Mouse (Mus musculus) heart, embryonic 10.5 days (tissue): ENCODE results near the gene Cgref1. TPM values are rescaled to one million over a fixed set of nuclear protein-coding genes. Genes with fewer than 3 reads are reported as not detected.
A peak's percentile ranks its signal among the peaks of the same experiment; 100 is the strongest.

Experiments
- DNase-seq: peaks from one replicate; pipeline ENCODE4 v3.0.0-alpha.2; 2017; ENCODE audit warnings: low spot score
- H3K27ac ChIP-seq: fragments of 300-500 bp; sonication (generic); 2 replicates; pipeline ENCODE4 v1.5.1; 2016; ENCODE audit warnings: mild to moderate bottlenecking
- H3K27me3 ChIP-seq: fragments of 300-500 bp; sonication (generic); 2 replicates; pipeline ENCODE4 v1.6.1; 2016; ENCODE audit warnings: mild to moderate bottlenecking; ENCODE audit not compliant: poor library complexity, insufficient read depth, severe bottlenecking
- H3K36me3 ChIP-seq: fragments of 300-500 bp; sonication (generic); 2 replicates; pipeline ENCODE4 v1.6.1; 2016; ENCODE audit warnings: mild to moderate bottlenecking, moderate library complexity
- H3K4me1 ChIP-seq: fragments of 300-500 bp; sonication (generic); 2 replicates; pipeline ENCODE4 v1.6.1; 2016; ENCODE audit warnings: mild to moderate bottlenecking
- H3K4me3 ChIP-seq: fragments of 300-500 bp; sonication (generic); 2 replicates; pipeline ENCODE4 v1.5.1; 2016; ENCODE audit warnings: mild to moderate bottlenecking, moderate library complexity
- H3K9me3 ChIP-seq: fragments of 300-500 bp; sonication (generic); 2 replicates; pipeline ENCODE4 v1.6.1; 2016; ENCODE audit warnings: mild to moderate bottlenecking, moderate library complexity
- WGBS: fragments of 180-500 bp; shearing (Covaris S2); methylation state at CpG from one replicate; pipeline ENCODE4 v1.1.7; 2016; 5-methylcytosine and 5-hydroxymethylcytosine counted together
- polyA plus RNA-seq: library from polyadenylated mRNA; unstranded; fragments of >200 nt; fragmentation: Nextera tagmentation; extraction: Ambion mirVana; gene quantifications from 2 replicates; pipeline ENCODE4 v1.2.1, GENCODE M21; 2016

The Cgref1 gene
- polyA plus RNA-seq, 1 experiment from 2014 or later, result 6.0 TPM

- H3K4me3 ChIP-seq, result no peak overlapping the region
- H3K27me3 ChIP-seq, result peaks cover 20% of the 10 kb centered on the region
- no peak for DNase-seq
- WGBS, result 95% methylated on average over 2 of the region's 2 CpGs
- no peaks in the 10 kb centered on the region for H3K9me3 ChIP-seq
- H3K36me3 ChIP-seq, result no peaks in the 10 kb centered on the region
- H3K4me1 ChIP-seq, result peaks cover 9% of the 10 kb centered on the region; the same call in 1 of the 2 replicates
- H3K27ac ChIP-seq, result no peak overlapping the region
Measured at GRCm38 (mm10) chr5:30943004-30943403, 2.4 kb downstream of the Cgref1 start.

DNA sequence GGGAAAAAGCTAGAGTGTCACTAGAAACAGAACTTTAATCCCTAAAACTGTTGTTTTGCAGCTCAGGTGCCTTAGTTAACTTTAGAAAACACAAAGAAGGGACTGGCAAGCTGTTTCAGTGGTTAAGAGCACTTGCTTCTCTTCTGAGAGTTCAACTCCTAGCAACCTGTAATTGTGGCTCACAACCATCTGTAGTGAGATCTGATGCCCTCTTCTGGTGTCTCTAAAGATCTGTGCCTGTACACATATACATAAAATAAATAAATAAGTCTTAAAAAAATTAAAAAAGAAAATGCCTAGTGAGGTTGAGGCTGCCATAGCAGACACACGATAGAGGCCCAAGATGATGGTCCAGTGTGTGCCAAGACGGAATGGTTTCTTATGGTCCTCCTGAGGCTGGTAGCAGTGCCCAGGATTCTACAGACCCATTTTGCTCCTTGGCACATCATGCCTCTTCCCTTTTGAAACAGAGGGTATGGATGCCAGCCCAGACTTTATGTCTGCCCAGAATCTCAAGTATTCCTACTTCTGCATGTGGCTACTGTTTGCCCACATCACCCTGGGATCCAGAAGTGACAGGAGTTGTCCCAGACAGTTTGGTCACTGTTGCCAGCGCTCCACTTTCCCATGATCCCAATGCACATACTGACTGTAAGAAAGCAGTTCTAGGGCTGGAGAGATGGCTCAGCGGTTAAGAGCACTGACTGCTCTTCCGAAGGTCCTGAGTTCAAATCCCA lies 10.5 kb downstream of the Cgref1 start:
- no peaks in the 10 kb centered on the region for H3K36me3 ChIP-seq
- WGBS, result 88% methylated on average over 5 of the region's 5 CpGs
- no peak for DNase-seq

GRCm38 (mm10) chr5:30933705-30934104 lies 11.7 kb downstream of the Cgref1 start:
- Histone ChIP-seq H3K27me3 (no peaks in the 10 kb centered on the region; the same call in 1 of the 2 replicates), H3K4me1 (peaks cover 5% of the 10 kb centered on the region; the same call in 1 of the 2 replicates), H3K27ac (no peak overlapping the region), H3K36me3 (no peaks in the 10 kb centered on the region), H3K4me3 (no peak overlapping the region), H3K9me3 (no peaks in the 10 kb centered on the region)
- WGBS, result 70% methylated on average over 5 of the region's 5 CpGs
- no peak for DNase-seq

More for the DNA sequence above, 10.5 kb downstream of the Cgref1 start:
- Histone ChIP-seq H3K27me3 (no peaks in the 10 kb centered on the region; the same call in 1 of the 2 replicates), H3K9me3 (no peaks in the 10 kb centered on the region), H3K27ac (no peak overlapping the region), H3K4me3 (no peak overlapping the region), H3K4me1 (peaks cover 5% of the 10 kb centered on the region; the same call in 1 of the 2 replicates)

- Histone ChIP-seq H3K4me3 (no peak overlapping the region), H3K27ac (no peak overlapping the region), H3K36me3 (no peaks in the 10 kb centered on the region), H3K4me1 (peaks cover 5% of the 10 kb centered on the region; the same call in 1 of the 2 replicates), H3K9me3 (no peaks in the 10 kb centered on the region), H3K27me3 (no peaks in the 10 kb centered on the region; the same call in 1 of the 2 replicates)
- no peak for DNase-seq
- WGBS, result 66% methylated on average over 4 of the region's 4 CpGs
Measured at GRCm38 (mm10) chr5:30931378-30931777, 14.0 kb downstream of the Cgref1 start.

DNA sequence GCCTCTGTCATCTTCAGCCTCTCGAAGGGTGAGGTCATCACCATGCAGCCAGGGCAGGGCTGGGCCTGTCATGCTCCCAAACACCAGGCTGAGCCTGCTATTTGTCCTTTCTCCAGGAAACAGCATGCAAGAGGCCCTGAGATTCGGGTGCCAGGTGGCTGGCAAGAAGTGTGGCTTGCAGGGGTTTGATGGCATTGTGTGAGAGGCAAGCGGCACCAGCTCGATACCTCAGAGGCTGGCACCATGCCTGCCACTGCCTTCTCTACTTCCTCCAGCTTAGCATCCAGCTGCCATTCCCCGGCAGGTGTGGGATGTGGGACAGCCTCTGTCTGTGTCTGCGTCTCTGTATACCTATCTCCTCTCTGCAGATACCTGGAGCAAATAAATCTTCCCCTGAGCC lies 14.5 kb downstream of the Cgref1 start:
- H3K4me1 ChIP-seq, result peaks cover 5% of the 10 kb centered on the region; the same call in 1 of the 2 replicates
- H3K36me3 ChIP-seq, result no peaks in the 10 kb centered on the region
- H3K9me3 ChIP-seq, result no peaks in the 10 kb centered on the region
- H3K4me3 ChIP-seq, result no peak overlapping the region
- no peak overlapping the region for H3K27ac ChIP-seq
- no peak for DNase-seq
- no peaks in the 10 kb centered on the region; the same call in 1 of the 2 replicates for H3K27me3 ChIP-seq
- WGBS, result 78% methylated on average over 6 of the region's 6 CpGs

- no peak overlapping the region for H3K4me3 ChIP-seq
- 51% methylated on average over 4 of the region's 4 CpGs for WGBS
- H3K27me3 ChIP-seq, result no peaks in the 10 kb centered on the region; the same call in 1 of the 2 replicates
- no peaks in the 10 kb centered on the region for H3K9me3 ChIP-seq
- peaks cover 5% of the 10 kb centered on the region; the same call in 1 of the 2 replicates for H3K4me1 ChIP-seq
- no peaks in the 10 kb centered on the region for H3K36me3 ChIP-seq
- DNase-seq, result no peak
- no peak overlapping the region for H3K27ac ChIP-seq
Measured at GRCm38 (mm10) chr5:30930121-30930520, 15.3 kb downstream of the Cgref1 start.

DNA sequence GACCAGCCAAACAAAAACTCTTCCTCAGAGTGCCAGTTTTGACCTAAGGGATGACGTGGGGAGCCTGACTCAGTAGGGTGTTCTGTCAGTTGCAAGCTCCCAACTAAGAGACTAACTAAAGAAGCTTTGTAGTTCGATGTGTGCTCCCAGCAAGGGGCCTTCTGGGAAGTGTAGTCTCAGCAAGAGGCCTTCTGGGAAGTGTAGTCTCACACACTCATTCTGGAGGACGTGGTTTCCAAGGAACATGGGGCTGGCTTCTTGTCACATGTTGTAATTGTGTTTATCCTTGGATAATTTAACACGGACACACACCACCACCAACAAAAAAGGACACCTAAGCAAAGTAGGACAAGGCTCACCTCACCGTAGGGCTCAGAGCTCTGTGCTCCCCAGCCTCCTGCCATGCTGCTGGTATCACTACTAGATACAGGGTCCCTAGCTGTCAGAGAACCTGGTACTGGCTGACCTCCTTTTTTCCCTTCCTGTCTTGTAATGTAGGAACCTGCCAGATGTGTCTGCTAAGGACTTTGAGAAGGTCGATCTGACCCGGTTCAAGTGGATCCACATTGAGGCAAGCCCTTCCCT lies 17.4 kb downstream of the Cgref1 start:
- no peak overlapping the region for H3K27ac ChIP-seq
- no peaks in the 10 kb centered on the region for H3K36me3 ChIP-seq
- peaks cover 8% of the 10 kb centered on the region; the same call in 1 of the 2 replicates for H3K27me3 ChIP-seq
- peaks cover 13% of the 10 kb centered on the region for H3K4me1 ChIP-seq
- WGBS, result 34% methylated on average over 7 of the region's 7 CpGs
- no peaks in the 10 kb centered on the region for H3K9me3 ChIP-seq
- peak overlapping the region; percentile 42 for H3K4me3 ChIP-seq
- no peak for DNase-seq

DNA sequence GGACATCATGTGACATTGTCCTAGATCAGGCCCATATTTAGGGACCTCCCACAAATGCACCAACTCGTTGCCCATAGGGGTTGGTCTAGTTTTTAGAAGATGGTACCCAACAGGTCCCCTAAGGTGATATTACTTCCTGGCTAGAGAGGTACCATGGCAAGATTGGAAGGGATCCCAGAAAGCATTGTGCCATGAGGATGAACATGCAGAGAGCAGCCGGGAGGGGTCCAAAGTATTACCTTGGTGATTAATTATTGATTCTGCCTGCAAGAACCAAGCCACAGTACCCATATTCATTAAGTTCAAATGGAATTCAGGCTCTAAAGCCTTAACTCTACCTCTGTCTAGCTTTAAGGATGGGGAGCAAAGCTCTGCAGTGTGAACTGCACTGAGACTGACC lies 19.3 kb downstream of the Cgref1 start:
- WGBS, result 86% methylated on average over 2 of the region's 2 CpGs

GRCm38 (mm10) chr5:30925217-30925616 lies 20.2 kb downstream of the Cgref1 start:
- H3K4me3 ChIP-seq, result no peak overlapping the region
- H3K9me3 ChIP-seq, result no peaks in the 10 kb centered on the region
- 84% methylated on average over 5 of the region's 5 CpGs for WGBS
- no peak overlapping the region for H3K27ac ChIP-seq
- DNase-seq, result no peak
- H3K36me3 ChIP-seq, result peaks cover 8% of the 10 kb centered on the region
- H3K27me3 ChIP-seq, result peaks cover 8% of the 10 kb centered on the region; the same call in 1 of the 2 replicates
- peaks cover 37% of the 10 kb centered on the region for H3K4me1 ChIP-seq

More for the DNA sequence above, 19.3 kb downstream of the Cgref1 start:
- Histone ChIP-seq H3K36me3 (no peaks in the 10 kb centered on the region), H3K4me1 (peaks cover 32% of the 10 kb centered on the region), H3K27ac (no peak overlapping the region), H3K27me3 (peaks cover 8% of the 10 kb centered on the region; the same call in 1 of the 2 replicates), H3K9me3 (no peaks in the 10 kb centered on the region), H3K4me3 (no peak overlapping the region)
- no peak for DNase-seq

DNA sequence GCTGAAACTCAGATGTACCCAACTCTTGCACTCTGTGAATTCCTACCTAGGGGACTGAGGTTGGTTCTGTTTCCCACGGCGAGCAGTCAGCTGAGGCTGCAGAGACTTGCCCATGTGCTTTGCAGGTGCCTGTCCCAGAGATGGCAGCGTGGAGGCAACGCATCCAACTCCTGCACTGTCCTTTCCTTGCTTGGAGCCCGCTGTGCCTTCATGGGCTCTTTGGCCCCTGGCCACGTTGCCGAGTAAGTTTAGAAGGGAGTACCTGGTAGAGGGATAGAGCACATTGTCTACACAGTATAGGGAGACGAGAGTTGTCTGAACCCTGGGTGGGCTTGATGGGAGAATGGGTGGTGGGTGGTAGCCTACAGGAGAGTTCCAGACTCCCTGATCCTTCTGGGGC lies 20.8 kb downstream of the Cgref1 start:
- WGBS, result 77% methylated on average over 8 of the region's 8 CpGs

GRCm38 (mm10) chr5:30923119-30923518 lies 22.3 kb downstream of the Cgref1 start:
- no peak for DNase-seq
- peak overlapping the region; percentile 88; the same call in 1 of the 2 replicates for H3K27ac ChIP-seq
- WGBS, result 76% methylated on average over 6 of the region's 6 CpGs

More for the DNA sequence above, 20.8 kb downstream of the Cgref1 start:
- H3K36me3 ChIP-seq, result peaks cover 14% of the 10 kb centered on the region
- no peak for DNase-seq
- H3K4me3 ChIP-seq, result no peak overlapping the region
- peaks cover 8% of the 10 kb centered on the region; the same call in 1 of the 2 replicates for H3K27me3 ChIP-seq
- H3K27ac ChIP-seq, result no peak overlapping the region
- peaks cover 36% of the 10 kb centered on the region for H3K4me1 ChIP-seq
- no peaks in the 10 kb centered on the region for H3K9me3 ChIP-seq

DNA sequence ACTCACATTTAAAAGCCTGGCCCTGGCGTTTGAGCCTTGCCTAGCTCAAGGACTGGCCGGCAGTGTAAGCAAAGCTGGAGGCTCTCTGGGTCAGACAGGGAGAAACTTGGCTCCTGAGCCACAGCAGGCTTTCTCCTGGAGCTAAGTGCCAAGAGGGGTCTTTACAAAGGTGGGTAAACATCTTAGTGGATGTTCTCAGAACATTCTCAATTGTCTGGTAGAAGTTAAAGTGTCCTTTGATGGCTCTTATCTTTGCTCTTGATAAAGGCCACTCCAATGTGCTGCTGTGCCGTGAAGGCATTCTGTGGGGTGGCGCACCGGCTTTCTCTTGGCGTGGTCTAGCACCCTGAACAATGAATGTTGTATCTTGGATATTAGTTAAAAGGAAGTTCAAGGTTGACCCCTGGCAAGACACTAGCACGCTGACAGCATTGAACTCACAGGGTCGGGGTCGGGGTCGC lies 22.8 kb downstream of the Cgref1 start:
- Histone ChIP-seq H3K4me3 (peak overlapping the region; percentile 67), H3K27ac (peak overlapping the region; percentile 88; the same call in 1 of the 2 replicates), H3K27me3 (peaks cover 8% of the 10 kb centered on the region; the same call in 1 of the 2 replicates), H3K9me3 (no peaks in the 10 kb centered on the region), H3K36me3 (peaks cover 34% of the 10 kb centered on the region), H3K4me1 (peaks cover 48% of the 10 kb centered on the region)
- no peak for DNase-seq
- WGBS, result 36% methylated on average over 10 of the region's 10 CpGs

More at GRCm38 (mm10) chr5:30923119-30923518, 22.3 kb downstream of the Cgref1 start:
- peaks cover 29% of the 10 kb centered on the region for H3K36me3 ChIP-seq
- no peaks in the 10 kb centered on the region for H3K9me3 ChIP-seq
- H3K4me1 ChIP-seq, result peaks cover 43% of the 10 kb centered on the region
- peak overlapping the region; percentile 67; the same call in 1 of the 2 replicates for H3K4me3 ChIP-seq
- peaks cover 8% of the 10 kb centered on the region; the same call in 1 of the 2 replicates for H3K27me3 ChIP-seq
